Mouse (Mus musculus): ENCODE results near the gene Vwa7. TPM values are rescaled to one million over a fixed set of nuclear protein-coding genes. Genes with fewer than 3 reads are reported as not detected.
A peak's percentile ranks its signal among the peaks of the same experiment; 100 is the strongest.
"Not testable (repeated sequence)": the region's sequence is repeated elsewhere in the genome, so short reads cannot be mapped to it uniquely, and the experiment has no call there.

The Vwa7 gene
- total RNA-seq, 1 experiment, result 0.31 TPM

DNA sequence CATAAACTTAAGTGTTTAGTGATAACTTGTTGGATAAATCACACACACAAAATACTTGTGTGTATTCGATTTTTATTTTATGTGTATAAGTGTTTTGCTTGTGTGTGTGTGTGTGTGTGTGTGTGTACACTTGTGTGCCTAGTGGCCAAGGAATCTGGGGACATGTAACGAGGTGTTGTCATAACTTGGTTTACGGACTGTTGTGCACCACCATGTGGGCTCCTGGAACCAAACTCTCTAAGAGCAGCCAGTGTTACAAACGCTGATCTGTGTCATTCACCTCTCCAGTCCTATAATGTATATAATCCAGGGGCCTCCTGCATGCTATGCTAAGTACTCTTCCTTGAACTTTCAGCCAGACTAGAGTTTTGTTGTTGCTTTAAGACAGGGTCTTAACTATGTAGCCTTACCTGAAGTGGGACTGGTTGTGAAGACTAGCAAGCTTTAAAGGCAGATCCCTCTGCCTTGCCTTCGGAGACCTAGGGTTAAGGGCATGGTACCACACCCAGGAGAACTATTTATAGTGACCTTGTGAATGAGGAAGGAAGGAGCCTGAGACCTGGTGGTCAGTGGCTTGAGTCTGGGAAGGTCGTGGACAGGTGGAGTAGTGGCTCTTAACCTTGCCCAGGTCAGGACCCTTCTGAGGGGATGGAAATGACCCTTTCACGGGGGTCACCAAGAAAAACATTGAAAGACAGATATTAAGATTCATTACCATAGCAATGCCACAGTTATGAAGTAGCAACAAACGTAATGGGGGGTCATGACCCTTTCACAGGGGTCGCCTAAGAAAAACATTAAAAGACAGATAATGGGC is 13.1 kb upstream of the Vwa7 start:
- in situ Hi-C loops (cut with MboI; ENCODE audit: low sequenced_read_pairs in 2 of 2, unreplicated experiment in 2 of 2), result loop anchor here in 1 of 2 experiments (25.0 kb wide), 1 partner anchor 109 kb away; the partner anchor contains the start of genes Csnk2b, Gpank1, Ly6g5b and Ly6g5c
- Histone ChIP-seq H3K4me1 (ENCODE audit: control insufficient read depth in 2 of 2, insufficient read depth in 2 of 2, low read length in 2 of 2, poor library complexity in 1 of 2) (peaks cover 11 to 19% of the 10 kb centered on the region in 2 experiments), H3K36me3 (ENCODE audit: control insufficient read depth, insufficient read depth, low read length, poor library complexity, severe bottlenecking) (peaks cover 36% of the 10 kb centered on the region), H3K4me3 (ENCODE audit: insufficient read depth in 1 of 2, low read depth in 1 of 2, low read length in 2 of 2, poor library complexity in 1 of 2, severe bottlenecking in 1 of 2) (peak overlapping the region in 1 of 2 experiments; percentile 69; a peak in 2 of 4 replicates), H3K27ac (ENCODE audit: insufficient read depth, low read depth, low read length, poor library complexity, severe bottlenecking) (no peak overlapping the region), H3K9ac (ENCODE audit: insufficient read depth, low read depth, low read length, poor library complexity, severe bottlenecking) (no peak overlapping the region; the same call in 1 of the 2 replicates), H3K9me3 (ENCODE audit: control insufficient read depth, insufficient read depth, low read depth, low read length) (no peaks in the 10 kb centered on the region)
- TF ChIP-seq ZNF384 (IDR thresholded peaks at IDR 0.05; ENCODE audit: low read depth, low read length) (no peak), HCFC1 (IDR thresholded peaks at IDR 0.05; ENCODE audit: borderline replicate concordance, insufficient read depth, low read length) (no peak), ZC3H11A (IDR thresholded peaks at IDR 0.05; ENCODE audit: borderline replicate concordance, low read depth, low read length) (no peak), MAFK (IDR thresholded peaks at IDR 0.05; ENCODE audit: insufficient read depth, low read depth, low read length) (no peak), CHD2 (IDR thresholded peaks at IDR 0.05; ENCODE audit: low read depth, low read length) (no peak)
- DNase-seq (ENCODE audit: low read depth, low spot score), result no peak

DNA sequence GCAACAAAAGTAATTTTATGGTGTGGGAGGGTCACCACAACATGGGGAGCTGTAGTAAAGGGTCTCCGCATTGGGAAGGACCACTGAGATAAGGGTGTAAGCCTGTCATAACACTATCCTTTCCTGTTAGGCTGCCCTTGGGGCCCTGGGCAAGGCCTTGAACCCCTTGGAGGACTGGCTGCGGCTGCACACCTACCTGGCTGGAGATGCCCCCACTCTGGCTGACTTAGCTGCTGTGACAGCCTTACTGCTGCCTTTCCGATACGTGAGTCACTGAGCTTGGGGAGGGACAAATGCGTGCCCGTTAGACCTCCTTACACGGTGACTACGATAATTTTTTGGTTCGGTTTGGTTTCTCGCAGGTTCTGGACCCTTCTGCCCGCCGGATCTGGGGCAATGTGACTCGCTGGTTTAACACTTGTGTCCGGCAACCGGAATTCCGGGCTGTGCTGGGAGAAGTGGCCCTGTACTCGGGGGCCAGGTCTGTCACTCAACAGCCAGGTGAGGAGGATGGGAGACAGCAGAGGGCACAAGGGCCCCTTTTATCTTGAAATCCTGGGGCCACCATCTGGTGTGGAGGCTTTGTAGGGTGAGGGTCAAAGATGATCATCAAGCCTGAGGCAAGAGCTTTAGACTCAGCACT is 12.2 kb upstream of the Vwa7 start:
- no peak overlapping the region for H3K27ac ChIP-seq (ENCODE audit: insufficient read depth, low read depth, low read length, poor library complexity, severe bottlenecking)
- peaks cover 10 to 15% of the 10 kb centered on the region in 2 experiments for H3K4me1 ChIP-seq (ENCODE audit: control insufficient read depth in 2 of 2, insufficient read depth in 2 of 2, low read length in 2 of 2, poor library complexity in 1 of 2)
- in situ Hi-C loops (cut with MboI; ENCODE audit: low sequenced_read_pairs in 2 of 2, unreplicated experiment in 2 of 2), result loop anchor here in 1 of 2 experiments (25.0 kb wide), 1 partner anchor 108 kb away; the partner anchor contains the start of genes Csnk2b, Gpank1, Ly6g5b and Ly6g5c
- no peak overlapping the region; the same call in 1 of the 2 replicates for H3K9ac ChIP-seq (ENCODE audit: insufficient read depth, low read depth, low read length, poor library complexity, severe bottlenecking)
- peaks cover 37% of the 10 kb centered on the region for H3K36me3 ChIP-seq (ENCODE audit: control insufficient read depth, insufficient read depth, low read length, poor library complexity, severe bottlenecking)
- TF ChIP-seq ZNF384 (IDR thresholded peaks at IDR 0.05; ENCODE audit: low read depth, low read length) (no peak), HCFC1 (IDR thresholded peaks at IDR 0.05; ENCODE audit: borderline replicate concordance, insufficient read depth, low read length) (no peak), ZC3H11A (IDR thresholded peaks at IDR 0.05; ENCODE audit: borderline replicate concordance, low read depth, low read length) (no peak), MAFK (IDR thresholded peaks at IDR 0.05; ENCODE audit: insufficient read depth, low read depth, low read length) (no peak), CHD2 (IDR thresholded peaks at IDR 0.05; ENCODE audit: low read depth, low read length) (no peak)
- H3K9me3 ChIP-seq (ENCODE audit: control insufficient read depth, insufficient read depth, low read depth, low read length), result no peaks in the 10 kb centered on the region
- DNase-seq (ENCODE audit: low read depth, low spot score), result no peak
- no peak overlapping the region for H3K4me3 ChIP-seq (ENCODE audit: insufficient read depth in 1 of 2, low read depth in 1 of 2, low read length in 2 of 2, poor library complexity in 1 of 2, severe bottlenecking in 1 of 2)

DNA sequence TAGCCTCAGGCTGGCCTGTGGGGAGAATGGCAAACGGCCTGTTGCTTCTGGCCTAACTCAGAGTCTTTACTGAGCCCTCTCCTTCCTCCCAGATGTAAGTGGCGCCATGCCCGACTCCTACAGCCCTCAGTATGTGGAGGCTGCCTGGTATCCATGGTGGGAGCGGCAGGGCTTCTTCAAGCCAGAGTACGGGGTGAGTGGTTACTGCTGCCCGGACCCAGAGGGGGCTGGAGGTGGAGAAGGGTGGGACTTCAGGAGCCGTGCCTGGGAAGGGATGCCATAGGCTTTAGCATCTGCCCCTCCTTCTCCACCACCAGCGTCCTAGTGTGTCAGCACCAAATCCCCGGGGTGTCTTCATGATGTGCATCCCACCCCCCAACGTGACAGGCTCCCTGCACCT is 11.2 kb upstream of the Vwa7 start:
- no peak overlapping the region for H3K27ac ChIP-seq (ENCODE audit: insufficient read depth, low read depth, low read length, poor library complexity, severe bottlenecking)
- no peak for DNase-seq (ENCODE audit: low read depth, low spot score)
- H3K36me3 ChIP-seq (ENCODE audit: control insufficient read depth, insufficient read depth, low read length, poor library complexity, severe bottlenecking), result peaks cover 43% of the 10 kb centered on the region
- H3K9me3 ChIP-seq (ENCODE audit: control insufficient read depth, insufficient read depth, low read depth, low read length), result no peaks in the 10 kb centered on the region
- in situ Hi-C loops (cut with MboI; ENCODE audit: low sequenced_read_pairs in 2 of 2, unreplicated experiment in 2 of 2), result loop anchor here in 1 of 2 experiments (25.0 kb wide), 1 partner anchor 107 kb away; the partner anchor contains the start of genes Csnk2b, Gpank1, Ly6g5b and Ly6g5c
- TF ChIP-seq HCFC1 (IDR thresholded peaks at IDR 0.05; ENCODE audit: borderline replicate concordance, insufficient read depth, low read length) (no peak), CHD2 (IDR thresholded peaks at IDR 0.05; ENCODE audit: low read depth, low read length) (no peak), ZNF384 (IDR thresholded peaks at IDR 0.05; ENCODE audit: low read depth, low read length) (no peak), ZC3H11A (IDR thresholded peaks at IDR 0.05; ENCODE audit: borderline replicate concordance, low read depth, low read length) (no peak), MAFK (IDR thresholded peaks at IDR 0.05; ENCODE audit: insufficient read depth, low read depth, low read length) (no peak)
- no peak overlapping the region for H3K9ac ChIP-seq (ENCODE audit: insufficient read depth, low read depth, low read length, poor library complexity, severe bottlenecking)
- peaks cover 10 to 13% of the 10 kb centered on the region in 2 experiments for H3K4me1 ChIP-seq (ENCODE audit: control insufficient read depth in 2 of 2, insufficient read depth in 2 of 2, low read length in 2 of 2, poor library complexity in 1 of 2)
- no peak overlapping the region for H3K4me3 ChIP-seq (ENCODE audit: insufficient read depth in 1 of 2, low read depth in 1 of 2, low read length in 2 of 2, poor library complexity in 1 of 2, severe bottlenecking in 1 of 2)

DNA sequence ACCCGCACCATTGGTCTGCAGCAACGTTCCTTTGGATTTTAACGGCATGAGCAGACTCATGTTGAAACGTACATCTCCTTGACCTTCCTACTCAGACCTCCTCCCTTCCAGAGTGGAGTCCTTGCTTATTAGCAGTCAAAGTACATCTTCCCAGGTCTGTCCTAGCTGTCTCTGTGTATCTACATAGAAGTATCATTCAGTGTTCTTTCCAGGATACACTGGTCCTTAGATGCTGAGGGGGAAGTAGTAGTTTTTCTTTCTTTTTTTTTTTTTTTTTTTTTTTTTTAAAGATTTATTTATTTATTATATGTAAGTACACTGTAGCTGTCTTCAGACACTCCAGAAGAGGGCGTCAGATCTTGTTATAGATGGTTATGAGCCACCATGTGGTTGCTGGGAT is 10.5 kb upstream of the Vwa7 start:
- peaks cover 51% of the 10 kb centered on the region for H3K36me3 ChIP-seq (ENCODE audit: control insufficient read depth, insufficient read depth, low read length, poor library complexity, severe bottlenecking)
- H3K4me3 ChIP-seq (ENCODE audit: insufficient read depth in 1 of 2, low read depth in 1 of 2, low read length in 2 of 2, poor library complexity in 1 of 2, severe bottlenecking in 1 of 2); H3K9me3 ChIP-seq (ENCODE audit: control insufficient read depth, insufficient read depth, low read depth, low read length); H3K27ac ChIP-seq (ENCODE audit: insufficient read depth, low read depth, low read length, poor library complexity, severe bottlenecking); DNase-seq (ENCODE audit: low read depth, low spot score); H3K9ac ChIP-seq (ENCODE audit: insufficient read depth, low read depth, low read length, poor library complexity, severe bottlenecking): not testable (repeated sequence)
- peaks cover 10 to 13% of the 10 kb centered on the region in 2 experiments for H3K4me1 ChIP-seq (ENCODE audit: control insufficient read depth in 2 of 2, insufficient read depth in 2 of 2, low read length in 2 of 2, poor library complexity in 1 of 2)
- peak; percentile 66 for TF ChIP-seq ZNF384 (IDR thresholded peaks at IDR 0.05; ENCODE audit: low read depth, low read length)
- in situ Hi-C loops (cut with MboI; ENCODE audit: low sequenced_read_pairs in 2 of 2, unreplicated experiment in 2 of 2), result loop anchor here in 1 of 2 experiments (25.0 kb wide), 1 partner anchor 106 kb away; the partner anchor contains the start of genes Csnk2b, Gpank1, Ly6g5b and Ly6g5c

Data from ES-E14 (cell line).